ENCODE assay signal across 9 mouse cellular contexts in genomic region chr5:143058675-143059074, GRCm38 (mm10). TPM values are rescaled to one million over a fixed set of nuclear protein-coding genes. Genes with fewer than 3 reads are reported as not detected.
DNase-seq lines count a peak whose midpoint lies in the region; ATAC-seq and TF ChIP-seq lines count a peak whose summit lies in the region.
"Had no signal": no experiment of that assay in that cellular context is flagged by ENCODE, and none has a peak within 500 bp of the region (broad histone marks: within the 10 kb centered on the region; RNA-seq: fewer than 3 reads in every experiment).

No protein-coding gene starts in this region.

- no peaks in the 10 kb centered on the region for H3K9me3 ChIP-seq in heart, embryonic 10.5 days
- no peaks in the 10 kb centered on the region for H3K9me3 ChIP-seq in midbrain, embryonic 13.5 days
- no peaks in the 10 kb centered on the region for H3K9me3 ChIP-seq in midbrain, postnatal 0 days (ENCODE audit: low read length)
- H3K9me3 ChIP-seq in forebrain, embryonic 16.5 days (ENCODE audit: control insufficient read depth, low read length), result no peaks in the 10 kb centered on the region

- ATAC-seq in midbrain, embryonic 13.5 days, result no peak
- ATAC-seq in midbrain, postnatal 0 days (ENCODE audit: low FRiP score), result no peak
- 0 out of 2 replicates have a peak, but pooled peaks have one; percentile 26 for ATAC-seq in forebrain, embryonic 16.5 days
- ATAC-seq: CD4-positive, CD25-positive, alpha-beta regulatory T cell, adult 4 months had no signal

- TF ChIP-seq CTCF in midbrain, postnatal 0 days (IDR thresholded peaks at IDR 0.05), result no peak
- TF ChIP-seq CTCF in small intestine, adult 2 months (IDR thresholded peaks at IDR 0.05; ENCODE audit: extremely low read depth, insufficient read length, insufficient replicate concordance, low read depth, low read length), result no peak

- intact Hi-C loops in heart, postnatal 10 days (cut with DNase I), result no loop called here

- H3K4me1 ChIP-seq in heart, embryonic 10.5 days, result peaks cover 79% of the 10 kb centered on the region
- H3K4me1 ChIP-seq in midbrain, embryonic 13.5 days (replicated peaks), result peaks cover 39% of the 10 kb centered on the region
- peaks cover 4% of the 10 kb centered on the region; the same call in 1 of the 2 replicates for H3K4me1 ChIP-seq in midbrain, postnatal 0 days (ENCODE audit: insufficient read depth, low read length)
- H3K4me1 ChIP-seq in forebrain, embryonic 16.5 days (replicated peaks; ENCODE audit: control insufficient read depth, insufficient read depth, low read length), result peaks cover 11% of the 10 kb centered on the region
- H3K4me1 ChIP-seq in small intestine, adult 2 months (ENCODE audit: control insufficient read depth, insufficient read depth, insufficient read length, low read length), result peaks cover 14% of the 10 kb centered on the region

- peaks cover 17% of the 10 kb centered on the region; the same call in 1 of the 2 replicates for H3K36me3 ChIP-seq in heart, embryonic 10.5 days
- H3K36me3 ChIP-seq in midbrain, embryonic 13.5 days, result peaks cover 29% of the 10 kb centered on the region
- peaks cover 2% of the 10 kb centered on the region; the same call in 1 of the 2 replicates for H3K36me3 ChIP-seq in midbrain, postnatal 0 days (ENCODE audit: insufficient read depth, low read length)
- no peaks in the 10 kb centered on the region for H3K36me3 ChIP-seq in forebrain, embryonic 16.5 days (ENCODE audit: control insufficient read depth, insufficient read depth)
- H3K36me3 ChIP-seq in small intestine, adult 2 months (ENCODE audit: control insufficient read depth, insufficient read depth, low read length), result peaks cover 21% of the 10 kb centered on the region

- no peak overlapping the region for H3K9ac ChIP-seq in midbrain, embryonic 13.5 days (replicated peaks)
- no peak overlapping the region for H3K9ac ChIP-seq in midbrain, postnatal 0 days (replicated peaks; ENCODE audit: low read length, poor library complexity, severe bottlenecking)
- H3K9ac ChIP-seq in forebrain, embryonic 16.5 days (replicated peaks; ENCODE audit: low read depth, low read length), result no peak overlapping the region

- no peak for TF ChIP-seq POLR2A in small intestine, adult 2 months (IDR thresholded peaks at IDR 0.05; ENCODE audit: low read depth, low read length)

- no peak overlapping the region for H3K4me2 ChIP-seq in midbrain, embryonic 13.5 days (replicated peaks)
- H3K4me2 ChIP-seq in midbrain, postnatal 0 days (ENCODE audit: low read depth, low read length, poor library complexity, severe bottlenecking), result no peak overlapping the region
- H3K4me2 ChIP-seq in forebrain, embryonic 16.5 days (ENCODE audit: low read length), result no peak overlapping the region

- peak; percentile 73 for DNase-seq in heart, embryonic 10.5 days (ENCODE audit: low spot score)
- no peak for DNase-seq in heart, postnatal 10 days
- DNase-seq in midbrain, postnatal 0 days (ENCODE audit: low spot score), result no peak
- no peak for DNase-seq in layer of hippocampus, postnatal 10 days (ENCODE audit: low spot score in 2 of 2)
- DNase-seq in kidney, adult 11 months, result no peak

- peak overlapping the region; percentile 83 for H3K27ac ChIP-seq in heart, embryonic 10.5 days
- 0 out of 2 replicates have a peak overlapping the region, but pooled peaks have one; percentile 5 for H3K27ac ChIP-seq in midbrain, embryonic 13.5 days
- no peak overlapping the region; the same call in 1 of the 2 replicates for H3K27ac ChIP-seq in midbrain, postnatal 0 days (ENCODE audit: low read depth, low read length)
- no peak overlapping the region for H3K27ac ChIP-seq in forebrain, embryonic 16.5 days (ENCODE audit: low read length)
- peak overlapping the region; percentile 75 for H3K27ac ChIP-seq in small intestine, adult 2 months (ENCODE audit: insufficient read depth, low read depth, low read length)

- H3K4me3 ChIP-seq in heart, embryonic 10.5 days, result no peak overlapping the region
- H3K4me3 ChIP-seq in midbrain, embryonic 13.5 days (replicated peaks), result no peak overlapping the region
- H3K4me3 ChIP-seq in midbrain, postnatal 0 days (ENCODE audit: low read depth, low read length), result no peak overlapping the region
- H3K4me3 ChIP-seq in forebrain, embryonic 16.5 days (replicated peaks; ENCODE audit: low read length), result no peak overlapping the region
- no peak overlapping the region for H3K4me3 ChIP-seq in small intestine, adult 2 months (ENCODE audit: low read depth, low read length)

- H3K27me3 ChIP-seq in heart, embryonic 10.5 days (ENCODE audit: insufficient read depth, poor library complexity, severe bottlenecking), result no peaks in the 10 kb centered on the region
- H3K27me3 ChIP-seq in midbrain, embryonic 13.5 days, result no peaks in the 10 kb centered on the region
- H3K27me3 ChIP-seq in midbrain, postnatal 0 days (ENCODE audit: insufficient read depth, low read length), result no peaks in the 10 kb centered on the region
- no peaks in the 10 kb centered on the region for H3K27me3 ChIP-seq in forebrain, embryonic 16.5 days (replicated peaks; ENCODE audit: control insufficient read depth, insufficient read depth, low read length)
- no peaks in the 10 kb centered on the region for H3K27me3 ChIP-seq in small intestine, adult 2 months (ENCODE audit: control insufficient read depth, insufficient read depth, low read length)

RNA-seq across cellular contexts. Expression of gene Rnf216, which starts 54.1 kb away (rescaled TPM):
- polyA plus RNA-seq in heart, embryonic 10.5 days (2016; fragmentation: Nextera tagmentation; extraction: Ambion mirVana), result 37.9 and 40.6 TPM in 2 replicates
- 10 to 100 TPM; 33.4 to 33.5 TPM for total RNA-seq in heart, postnatal 10 days (2021)
- polyA plus RNA-seq in midbrain, embryonic 13.5 days (2015; fragmentation: Nextera tagmentation; extraction: Ambion mirVana), result 34.9 and 36.9 TPM in 2 replicates
- 37.0 and 40.7 TPM in 2 replicates for total RNA-seq in midbrain, postnatal 0 days (2014; rRNA removed)
- polyA plus RNA-seq in midbrain, postnatal 0 days (2015; fragmentation: Nextera tagmentation; extraction: Ambion mirVana), result 22.1 and 27.5 TPM in 2 replicates
- polyA plus RNA-seq in forebrain, embryonic 16.5 days (2015; fragmentation: Nextera tagmentation; extraction: Ambion mirVana), result 36.5 and 43.0 TPM in 2 replicates
- polyA plus RNA-seq in small intestine, adult 2 months (2012; rRNA removed), result 10.3 and 24.3 TPM in 2 replicates
- 10 to 100 TPM; 42.4 to 44.5 TPM for total RNA-seq in layer of hippocampus, postnatal 10 days (2021)

Comparison
In these comparisons a context has a peak if more than half of its experiments do, and no peak if none do; other contexts are left out.
1. H3K27ac ChIP-seq: peak in heart, embryonic 10.5 days (single experiment), midbrain, embryonic 13.5 days (single experiment) and small intestine, adult 2 months (single experiment); none in midbrain, postnatal 0 days (single experiment) and forebrain, embryonic 16.5 days (single experiment).